Mouse (Mus musculus) kidney, adult 2 months (tissue): Measurements from ENCODE around the gene Mapk8.

Source experiments
- CTCF ChIP-seq: fragments of 200-500 bp; conservative IDR thresholded peaks from 2 replicates; pipeline ENCODE4 v1.5.1; 2011; ENCODE audit warnings: low read depth, mild to moderate bottlenecking, control low read depth, low read length, moderate library complexity, mixed read lengths; ENCODE audit not compliant: insufficient read depth, insufficient read length
- POLR2A ChIP-seq: fragments of 200-500 bp; IDR thresholded peaks from one replicate; pipeline ENCODE4 v1.6.1; 2011; ENCODE audit warnings: low read depth, low read length, control low read depth

- no peak for TF ChIP-seq CTCF
- TF ChIP-seq POLR2A = no peak
Measured at GRCm38 (mm10) chr14:33364061-33364460, 82.9 kb downstream of the Mapk8 start.
